Mouse (Mus musculus): ENCODE measurements around the gene Scd1. TPM values are rescaled to one million over a fixed set of nuclear protein-coding genes. Genes with fewer than 3 reads are reported as not detected.

The Scd1 gene
- polyA plus RNA-seq, 1 experiment from 2014 or later = 7.6 TPM

- 23% methylated on average over 13 of the region's 13 CpGs for WGBS
- H3K9ac ChIP-seq (replicated peaks; ENCODE audit: low read depth, low read length) = no peak overlapping the region
- H3K4me3 ChIP-seq (ENCODE audit: low read depth, low read length) = no peak overlapping the region
- H3K27me3 ChIP-seq (ENCODE audit: control insufficient read depth, insufficient read depth, low read length) = no peaks in the 10 kb centered on the region
- no peak overlapping the region for H3K27ac ChIP-seq (ENCODE audit: low read depth, low read length)
- no peaks in the 10 kb centered on the region for H3K4me1 ChIP-seq (ENCODE audit: control insufficient read depth, insufficient read depth, low read length)
- H3K36me3 ChIP-seq (ENCODE audit: control insufficient read depth, insufficient read depth, low read length) = no peaks in the 10 kb centered on the region
- H3K9me3 ChIP-seq (ENCODE audit: control insufficient read depth, low read length) = no peaks in the 10 kb centered on the region
- no peak for ATAC-seq (ENCODE audit: low read depth)
- no peak overlapping the region for H3K4me2 ChIP-seq (ENCODE audit: low read depth, low read length)
These were observed 44.1 kb downstream of the Scd1 start for GRCm38 (mm10) chr19:44363529-44363928.

- Histone ChIP-seq H3K4me2 (ENCODE audit: low read depth, low read length) (no peak overlapping the region), H3K9me3 (ENCODE audit: control insufficient read depth, low read length) (no peaks in the 10 kb centered on the region), H3K9ac (replicated peaks; ENCODE audit: low read depth, low read length) (no peak overlapping the region), H3K4me3 (ENCODE audit: low read depth, low read length) (no peak overlapping the region), H3K27me3 (ENCODE audit: control insufficient read depth, insufficient read depth, low read length) (no peaks in the 10 kb centered on the region), H3K36me3 (ENCODE audit: control insufficient read depth, insufficient read depth, low read length) (no peaks in the 10 kb centered on the region), H3K4me1 (ENCODE audit: control insufficient read depth, insufficient read depth, low read length) (no peaks in the 10 kb centered on the region), H3K27ac (ENCODE audit: low read depth, low read length) (no peak overlapping the region)
- ATAC-seq (ENCODE audit: low read depth) = no peak
- WGBS = 47% methylated on average over 8 of the region's 8 CpGs
These were observed 49.0 kb downstream of the Scd1 start for GRCm38 (mm10) chr19:44358700-44359099.

GRCm38 (mm10) chr19:44351756-44352155 lies 55.9 kb downstream of the Scd1 start:
- no peak overlapping the region for H3K27ac ChIP-seq (ENCODE audit: low read depth, low read length)
- 85% methylated on average over 7 of the region's 7 CpGs for WGBS

GRCm38 (mm10) chr19:44349689-44350088 lies 58.0 kb downstream of the Scd1 start:
- Histone ChIP-seq H3K9me3 (ENCODE audit: control insufficient read depth, low read length) (no peaks in the 10 kb centered on the region), H3K4me1 (ENCODE audit: control insufficient read depth, insufficient read depth, low read length) (no peaks in the 10 kb centered on the region), H3K27me3 (ENCODE audit: control insufficient read depth, insufficient read depth, low read length) (no peaks in the 10 kb centered on the region), H3K9ac (replicated peaks; ENCODE audit: low read depth, low read length) (no peak overlapping the region), H3K4me3 (ENCODE audit: low read depth, low read length) (no peak overlapping the region), H3K36me3 (ENCODE audit: control insufficient read depth, insufficient read depth, low read length) (no peaks in the 10 kb centered on the region), H3K27ac (ENCODE audit: low read depth, low read length) (no peak overlapping the region), H3K4me2 (ENCODE audit: low read depth, low read length) (no peak overlapping the region)
- WGBS = 91% methylated on average over 8 of the region's 8 CpGs
- ATAC-seq (ENCODE audit: low read depth) = no peak

More at GRCm38 (mm10) chr19:44351756-44352155, 55.9 kb downstream of the Scd1 start:
- Histone ChIP-seq H3K4me3 (ENCODE audit: low read depth, low read length) (no peak overlapping the region), H3K27me3 (ENCODE audit: control insufficient read depth, insufficient read depth, low read length) (no peaks in the 10 kb centered on the region), H3K9ac (replicated peaks; ENCODE audit: low read depth, low read length) (no peak overlapping the region), H3K4me1 (ENCODE audit: control insufficient read depth, insufficient read depth, low read length) (no peaks in the 10 kb centered on the region), H3K36me3 (ENCODE audit: control insufficient read depth, insufficient read depth, low read length) (no peaks in the 10 kb centered on the region), H3K4me2 (ENCODE audit: low read depth, low read length) (no peak overlapping the region), H3K9me3 (ENCODE audit: control insufficient read depth, low read length) (no peaks in the 10 kb centered on the region)
- no peak for ATAC-seq (ENCODE audit: low read depth)

Other genes starting within 250 kb of the Scd1 start
- 3.0 and 4.0 TPM in 2 replicates for gene Pkd2l1, start 215.4 kb downstream of the Scd1 start, polyA plus RNA-seq (2014; fragmentation: Nextera tagmentation; extraction: Ambion mirVana)
- gene Scd3, start 204.6 kb downstream of the Scd1 start, polyA plus RNA-seq (2014; fragmentation: Nextera tagmentation; extraction: Ambion mirVana) = 4.0 and 4.3 TPM in 2 replicates
- gene Scd2, start 114.2 kb downstream of the Scd1 start, polyA plus RNA-seq (2014; fragmentation: Nextera tagmentation; extraction: Ambion mirVana) = 293 and 373 TPM in 2 replicates
- gene Scd4, start 74.8 kb downstream of the Scd1 start, polyA plus RNA-seq (2014; fragmentation: Nextera tagmentation; extraction: Ambion mirVana) = 0.13 and 0.15 TPM in 2 replicates
- 0.12 TPM in 1 of 2 replicates, not detected in the other for gene Wnt8b, start 85.6 kb upstream of the Scd1 start, polyA plus RNA-seq (2014; fragmentation: Nextera tagmentation; extraction: Ambion mirVana)
- 0.17 and 0.40 TPM in 2 replicates for gene Sec31b, start 138.0 kb upstream of the Scd1 start, polyA plus RNA-seq (2014; fragmentation: Nextera tagmentation; extraction: Ambion mirVana)
- gene Gm20538, start 145.0 kb upstream of the Scd1 start, polyA plus RNA-seq (2014; fragmentation: Nextera tagmentation; extraction: Ambion mirVana) = not detected in 2 replicates
- gene Ndufb8, start 147.6 kb upstream of the Scd1 start, polyA plus RNA-seq (2014; fragmentation: Nextera tagmentation; extraction: Ambion mirVana) = 678 and 806 TPM in 2 replicates
- 21.0 and 28.2 TPM in 2 replicates for gene Hif1an, start 155.0 kb upstream of the Scd1 start, polyA plus RNA-seq (2014; fragmentation: Nextera tagmentation; extraction: Ambion mirVana)

Data from neural tube, embryonic 14.5 days (tissue).